Mouse (Mus musculus) hindbrain, embryonic 11.5 days (tissue): ENCODE data around the gene Cfap97d1. TPM values are rescaled to one million over a fixed set of nuclear protein-coding genes. Genes with fewer than 3 reads are reported as not detected.

Experiments
- ATAC-seq: fragments of 200-750 bp; cut with Nextera tagmentation; 2 replicates; pipeline ENCODE4 v1.8.0; 2017; ENCODE audit warnings: mild to moderate bottlenecking, moderate TSS enrichment, moderate library complexity; ENCODE audit not compliant: low FRiP score
- DNase-seq: peaks from one replicate; pipeline ENCODE4 v3.0.0-alpha.2; 2015; ENCODE audit warnings: low spot score
- H3K27ac ChIP-seq: fragments of 300-500 bp; sonication (generic); 2 replicates; pipeline ENCODE4 v1.5.1; 2014; ENCODE audit warnings: mild to moderate bottlenecking, low read depth, low read length
- H3K27me3 ChIP-seq: fragments of 300-500 bp; sonication (generic); 2 replicates; pipeline ENCODE4 v1.6.1; 2014; ENCODE audit warnings: mild to moderate bottlenecking, low read length, moderate library complexity, mixed read lengths; ENCODE audit not compliant: control insufficient read depth, insufficient read depth
- H3K36me3 ChIP-seq: fragments of 300-500 bp; sonication (generic); 2 replicates; pipeline ENCODE4 v1.6.1; 2014; ENCODE audit warnings: mild to moderate bottlenecking, low read length, moderate library complexity, mixed read lengths; ENCODE audit not compliant: control insufficient read depth, insufficient read depth
- H3K4me1 ChIP-seq: fragments of 300-500 bp; sonication (generic); replicated peaks from 2 replicates; pipeline ENCODE4 v1.6.1; 2014; ENCODE audit warnings: low read length, mixed read lengths; ENCODE audit not compliant: control insufficient read depth, insufficient read depth
- H3K4me2 ChIP-seq: fragments of 300-500 bp; sonication (generic); replicated peaks from 2 replicates; pipeline ENCODE4 v1.6.1; 2014; ENCODE audit warnings: mild to moderate bottlenecking, low read depth, low read length
- H3K4me3 ChIP-seq: fragments of 300-500 bp; sonication (generic); 2 replicates; pipeline ENCODE4 v1.5.1; 2014; ENCODE audit warnings: low read depth, low read length
- H3K9ac ChIP-seq: fragments of 300-500 bp; sonication (generic); 2 replicates; pipeline ENCODE4 v1.6.1; 2014; ENCODE audit warnings: low read depth, low read length
- H3K9me3 ChIP-seq: fragments of 300-500 bp; sonication (generic); 2 replicates; pipeline ENCODE4 v1.6.1; 2016; ENCODE audit warnings: low read length; ENCODE audit not compliant: control insufficient read depth
- whole genome bisulfite sequencing: fragments of 180-500 bp; shearing (Covaris S2); extraction: QIAGEN DNeasy Blood & Tissue Kit; methylation state at CpG from one replicate; pipeline ENCODE4 v1.1.7; 2014; 5-methylcytosine and 5-hydroxymethylcytosine counted together
- polyA plus RNA-seq: library from polyadenylated mRNA; unstranded; fragments of >200 nt; fragmentation: Nextera tagmentation; extraction: Ambion mirVana; gene quantifications from 2 replicates; pipeline ENCODE4 v1.2.1, GENCODE M21; 2014

Cfap97d1 gene
- polyA plus RNA-seq, 1 experiment from 2014 or later: not detected

DNA sequence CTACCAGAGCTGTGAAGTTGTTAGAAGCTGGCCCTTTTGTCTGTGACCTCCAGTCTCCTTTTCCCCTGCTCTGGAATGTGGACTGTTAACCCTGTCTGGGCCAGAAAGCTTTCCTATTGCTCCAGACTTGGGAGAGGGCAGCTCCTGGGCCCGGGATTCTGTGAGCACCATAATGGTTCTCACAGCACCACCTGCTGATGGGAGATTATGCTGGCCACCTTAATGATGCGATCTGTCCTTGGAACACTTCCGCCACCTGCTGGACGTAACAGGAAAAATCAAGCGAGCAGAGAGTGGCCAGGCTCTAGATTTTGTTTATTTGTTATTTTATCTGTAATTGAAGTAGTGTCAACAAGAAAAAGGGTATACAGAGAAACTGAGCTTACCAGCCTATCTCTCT lies 15.3 kb upstream of the Cfap97d1 start:
- Histone ChIP-seq H3K4me3 (no peak overlapping the region), H3K27me3 (peaks cover 27% of the 10 kb centered on the region), H3K9ac (no peak overlapping the region), H3K36me3 (no peaks in the 10 kb centered on the region), H3K4me1 (0 out of 2 replicates have a peak, but pooled peaks cover 7% of the 10 kb centered on the region), H3K27ac (no peak overlapping the region), H3K4me2 (no peak overlapping the region), H3K9me3 (no peaks in the 10 kb centered on the region)
- ATAC-seq (peak; percentile 40; the same call in 1 of the 2 replicates), DNase-seq (peak; percentile 88)
- WGBS: 0% methylated on average over 5 of the region's 5 CpGs

DNA sequence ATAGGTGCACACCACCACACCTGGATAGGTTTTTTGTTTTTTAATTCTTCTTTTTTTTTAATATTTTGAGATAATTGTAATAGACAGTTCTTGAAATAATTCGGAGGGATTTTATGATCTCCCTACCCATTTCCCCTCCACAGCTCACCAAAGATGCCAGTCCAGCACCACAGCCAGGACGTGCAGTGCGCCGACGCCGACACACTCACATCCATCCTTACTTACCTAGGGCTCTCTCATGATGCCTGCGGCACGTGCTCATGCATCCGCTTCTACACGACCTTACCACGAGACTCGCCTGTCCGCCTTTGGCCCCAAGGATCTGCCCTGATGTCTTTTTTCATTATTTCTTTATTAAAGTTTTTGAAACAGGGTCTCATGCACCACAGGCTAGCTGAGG lies 14.2 kb upstream of the Cfap97d1 start:
- Histone ChIP-seq H3K9me3 (no peaks in the 10 kb centered on the region), H3K4me3 (no peak overlapping the region), H3K4me1 (0 out of 2 replicates have a peak, but pooled peaks cover 7% of the 10 kb centered on the region), H3K27ac (no peak overlapping the region), H3K36me3 (no peaks in the 10 kb centered on the region), H3K9ac (no peak overlapping the region), H3K4me2 (no peak overlapping the region), H3K27me3 (peaks cover 18% of the 10 kb centered on the region)
- ATAC-seq (no peak), DNase-seq (no peak)
- WGBS: 80% methylated on average over 13 of the region's 13 CpGs

DNA sequence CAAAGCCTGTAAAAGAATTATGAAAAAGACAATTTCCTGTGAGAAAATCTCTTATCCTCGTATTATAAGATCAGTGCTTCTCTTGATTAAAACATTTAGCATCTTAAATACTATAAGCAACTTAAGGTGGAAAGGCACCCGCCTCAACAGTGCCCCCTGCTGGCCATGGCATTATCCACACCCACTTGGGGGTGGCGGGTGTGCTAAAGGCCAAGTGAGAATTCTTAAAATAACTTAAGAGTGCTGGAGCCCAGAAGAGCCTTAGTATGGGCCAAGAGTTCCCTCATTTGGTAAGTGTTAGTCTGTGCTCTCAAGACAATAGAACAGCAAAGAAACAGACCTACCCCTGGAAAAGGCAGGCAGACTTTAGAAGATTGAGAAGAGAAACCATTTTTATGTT lies 12.7 kb upstream of the Cfap97d1 start:
- Histone ChIP-seq H3K27me3 (peaks cover 5% of the 10 kb centered on the region), H3K9me3 (no peaks in the 10 kb centered on the region), H3K9ac (no peak overlapping the region), H3K4me2 (no peak overlapping the region), H3K27ac (no peak overlapping the region), H3K4me1 (0 out of 2 replicates have a peak, but pooled peaks cover 5% of the 10 kb centered on the region), H3K4me3 (no peak overlapping the region), H3K36me3 (no peaks in the 10 kb centered on the region)
- DNase-seq: no peak
- ATAC-seq: no peak
- 46% methylated on average over 3 of the region's 3 CpGs for WGBS

DNA sequence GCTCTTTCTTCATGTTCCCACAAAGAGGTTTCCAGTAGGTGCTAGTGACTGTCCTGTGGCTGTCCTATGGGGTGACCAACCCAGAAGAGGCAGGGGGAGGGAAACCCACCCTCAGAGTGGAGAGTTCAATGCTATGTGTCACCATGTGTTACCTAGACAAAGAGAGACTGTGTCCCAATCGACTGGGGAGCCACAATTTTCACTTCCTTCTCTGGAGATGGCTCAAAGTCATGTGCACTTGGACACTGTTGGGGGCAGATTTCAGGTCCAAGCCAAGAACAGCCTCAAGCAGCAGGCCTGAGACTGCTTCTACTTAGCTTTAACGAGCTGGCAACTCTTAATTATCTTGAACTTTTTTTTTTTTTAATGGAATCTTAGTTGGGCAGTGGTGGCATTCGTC lies 12.0 kb upstream of the Cfap97d1 start:
- Histone ChIP-seq H3K27me3 (no peaks in the 10 kb centered on the region), H3K9ac (no peak overlapping the region), H3K4me2 (no peak overlapping the region), H3K36me3 (no peaks in the 10 kb centered on the region), H3K9me3 (no peaks in the 10 kb centered on the region), H3K4me3 (no peak overlapping the region), H3K4me1 (0 out of 2 replicates have a peak, but pooled peaks cover 1% of the 10 kb centered on the region), H3K27ac (no peak overlapping the region)
- no peak for ATAC-seq
- 79% methylated on average over 3 of the region's 3 CpGs for WGBS
- DNase-seq: no peak

- H3K36me3 ChIP-seq: no peaks in the 10 kb centered on the region
- no peaks in the 10 kb centered on the region for H3K9me3 ChIP-seq
- no peaks in the 10 kb centered on the region for H3K27me3 ChIP-seq
- H3K4me3 ChIP-seq: no peak overlapping the region
- DNase-seq (no peak), ATAC-seq (no peak)
- H3K27ac ChIP-seq: no peak overlapping the region
- no peaks in the 10 kb centered on the region for H3K4me1 ChIP-seq
- WGBS: 93% methylated on average over 5 of the region's 5 CpGs
- no peak overlapping the region for H3K4me2 ChIP-seq
- no peak overlapping the region for H3K9ac ChIP-seq
Observed at GRCm38 (mm10) chr11:101972651-101973050, 11.4 kb upstream of the Cfap97d1 start.

DNA sequence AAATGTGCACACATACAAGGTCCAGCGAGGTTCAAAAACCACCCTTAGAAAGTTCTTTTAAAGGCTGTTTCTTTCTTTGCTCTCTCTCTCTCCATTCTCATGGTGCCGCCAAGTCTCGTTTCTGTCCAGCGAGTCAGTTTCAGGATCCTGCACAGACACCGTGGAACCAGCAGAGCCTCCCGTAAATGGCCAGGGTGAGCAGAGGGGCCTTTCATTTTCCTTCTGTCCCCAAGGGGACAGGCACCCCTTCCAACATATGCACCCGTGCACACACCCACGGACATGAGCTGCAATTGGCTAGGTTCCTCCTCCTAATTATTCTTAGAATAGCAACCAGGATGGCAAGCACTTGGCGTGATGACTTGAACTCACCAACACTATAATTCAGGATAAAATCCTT lies 10.6 kb upstream of the Cfap97d1 start:
- DNase-seq (no peak), ATAC-seq (no peak)
- Histone ChIP-seq H3K4me2 (no peak overlapping the region), H3K9ac (no peak overlapping the region), H3K27me3 (no peaks in the 10 kb centered on the region), H3K4me1 (no peaks in the 10 kb centered on the region), H3K36me3 (no peaks in the 10 kb centered on the region), H3K9me3 (no peaks in the 10 kb centered on the region), H3K4me3 (no peak overlapping the region), H3K27ac (no peak overlapping the region)
- WGBS: 87% methylated on average over 9 of the region's 9 CpGs

GRCm38 (mm10) chr11:101974181-101974580 lies 9.9 kb upstream of the Cfap97d1 start:
- H3K27me3 ChIP-seq: no peaks in the 10 kb centered on the region
- H3K27ac ChIP-seq: no peak overlapping the region
- H3K9ac ChIP-seq: no peak overlapping the region
- no peaks in the 10 kb centered on the region for H3K4me1 ChIP-seq
- H3K4me3 ChIP-seq: no peak overlapping the region
- no peaks in the 10 kb centered on the region for H3K9me3 ChIP-seq
- WGBS: 45% methylated on average over 6 of the region's 6 CpGs
- H3K4me2 ChIP-seq: no peak overlapping the region
- no peaks in the 10 kb centered on the region for H3K36me3 ChIP-seq
- DNase-seq (no peak), ATAC-seq (no peak)

DNA sequence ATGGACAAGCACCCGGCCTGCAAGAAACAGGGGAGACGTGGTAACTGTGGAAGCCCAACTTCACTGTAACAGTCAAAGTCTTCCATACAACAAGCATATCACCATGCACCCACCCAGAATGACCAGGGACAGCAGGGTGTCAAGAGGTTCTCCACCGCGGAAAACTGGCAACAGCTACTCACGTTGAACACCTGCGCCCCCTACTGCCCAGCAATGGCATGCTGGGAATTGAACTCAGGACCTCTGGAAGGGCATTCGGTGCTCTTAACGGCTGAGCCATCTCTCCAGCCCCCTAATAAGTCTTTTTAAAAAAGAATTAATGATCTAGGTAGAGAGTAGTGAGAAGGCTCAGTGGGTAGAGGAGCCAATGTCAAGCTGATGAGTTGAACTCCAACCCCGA lies 9.2 kb upstream of the Cfap97d1 start:
- Histone ChIP-seq H3K9me3 (no peaks in the 10 kb centered on the region), H3K9ac (no peak overlapping the region), H3K27ac (no peak overlapping the region), H3K36me3 (no peaks in the 10 kb centered on the region), H3K4me1 (no peaks in the 10 kb centered on the region), H3K4me3 (no peak overlapping the region), H3K27me3 (no peaks in the 10 kb centered on the region), H3K4me2 (no peak overlapping the region)
- WGBS: 48% methylated on average over 9 of the region's 9 CpGs
- ATAC-seq (no peak), DNase-seq (no peak)

DNA sequence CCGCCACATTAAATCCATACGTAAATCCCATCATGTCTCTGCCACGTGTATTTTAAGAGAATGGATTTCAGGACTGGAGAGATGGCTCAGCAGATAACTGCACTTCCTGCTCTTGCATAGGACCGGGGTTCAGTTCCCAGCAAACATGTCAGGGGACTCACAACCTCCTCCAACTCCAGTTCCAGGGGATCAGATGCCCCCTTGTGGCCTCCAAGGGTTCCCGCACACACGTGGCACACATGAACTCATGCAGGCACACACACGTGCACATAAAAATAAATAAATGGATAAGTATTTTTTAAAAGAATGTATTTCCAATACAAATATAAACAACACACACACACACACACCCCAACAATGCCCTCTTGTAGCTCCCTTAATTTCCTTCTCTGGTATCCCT lies 7.1 kb upstream of the Cfap97d1 start:
- Histone ChIP-seq H3K4me3 (no peak overlapping the region), H3K9ac (no peak overlapping the region), H3K27ac (no peak overlapping the region), H3K9me3 (no peaks in the 10 kb centered on the region), H3K36me3 (no peaks in the 10 kb centered on the region), H3K4me1 (no peaks in the 10 kb centered on the region), H3K4me2 (no peak overlapping the region), H3K27me3 (no peaks in the 10 kb centered on the region)
- ATAC-seq (no peak), DNase-seq (no peak)
- WGBS: 95% methylated on average over 7 of the region's 7 CpGs
